Mouse (Mus musculus) forebrain, embryonic 14.5 days (tissue): Measurements from ENCODE around the gene Pde5a. TPM values are rescaled to one million over a fixed set of nuclear protein-coding genes. Genes with fewer than 3 reads are reported as not detected.

ENCODE experiments used
- ATAC-seq: fragments of 200-750 bp; cut with Nextera tagmentation; 2 replicates; pipeline ENCODE4 v1.8.0; 2017; ENCODE audit warnings: mild to moderate bottlenecking, moderate library complexity
- DNase-seq: peaks from one replicate; pipeline ENCODE4 v3.0.0-alpha.2; 2015; ENCODE audit warnings: low spot score
- H3K27ac ChIP-seq: fragments of 300-500 bp; sonication (generic); 2 replicates; pipeline ENCODE4 v1.5.1; 2014; ENCODE audit warnings: low read depth, mild to moderate bottlenecking, control low read depth, low read length, moderate library complexity
- H3K27me3 ChIP-seq: fragments of 300-500 bp; sonication (generic); replicated peaks from 2 replicates; pipeline ENCODE4 v1.6.1; 2014; ENCODE audit warnings: low read length, control low read depth, mixed read lengths; ENCODE audit not compliant: control insufficient read depth, insufficient read depth
- H3K36me3 ChIP-seq: fragments of 300-500 bp; sonication (generic); 2 replicates; pipeline ENCODE4 v1.6.1; 2014; ENCODE audit warnings: low read length, control low read depth; ENCODE audit not compliant: control insufficient read depth, insufficient read depth
- H3K4me1 ChIP-seq: fragments of 300-500 bp; sonication (generic); 2 replicates; pipeline ENCODE4 v1.6.1; 2014; ENCODE audit warnings: antibody characterized with exemption, low read length, control low read depth; ENCODE audit not compliant: control insufficient read depth, insufficient read depth
- H3K4me2 ChIP-seq: fragments of 300-500 bp; sonication (generic); 2 replicates; pipeline ENCODE4 v1.6.1; 2014; ENCODE audit warnings: mild to moderate bottlenecking, control low read depth, low read length
- H3K4me3 ChIP-seq: fragments of 300-500 bp; sonication (generic); 2 replicates; pipeline ENCODE4 v1.5.1; 2014; ENCODE audit warnings: low read depth, low read length, control low read depth
- H3K9ac ChIP-seq: fragments of 300-500 bp; sonication (generic); 2 replicates; pipeline ENCODE4 v1.6.1; 2014; ENCODE audit warnings: mild to moderate bottlenecking, low read length, control low read depth, moderate library complexity
- H3K9me3 ChIP-seq: fragments of 300-500 bp; sonication (generic); replicated peaks from 2 replicates; pipeline ENCODE4 v1.6.1; 2016; ENCODE audit warnings: low read length, control low read depth, mixed read lengths; ENCODE audit not compliant: control insufficient read depth
- WGBS: fragments of 180-500 bp; shearing (Covaris S2); extraction: QIAGEN DNeasy Blood & Tissue Kit; methylation state at CpG from one replicate; pipeline ENCODE4 v1.1.7; 2014; 5-methylcytosine and 5-hydroxymethylcytosine counted together
- polyA plus RNA-seq: library from polyadenylated mRNA; unstranded; fragments of >200 nt; fragmentation: Nextera tagmentation; extraction: Ambion mirVana; gene quantifications from 2 replicates; pipeline ENCODE4 v1.2.1, GENCODE M21; 2014

Gene Pde5a
- polyA plus RNA-seq, 1 experiment from 2014 or later: 4.1 TPM

DNA sequence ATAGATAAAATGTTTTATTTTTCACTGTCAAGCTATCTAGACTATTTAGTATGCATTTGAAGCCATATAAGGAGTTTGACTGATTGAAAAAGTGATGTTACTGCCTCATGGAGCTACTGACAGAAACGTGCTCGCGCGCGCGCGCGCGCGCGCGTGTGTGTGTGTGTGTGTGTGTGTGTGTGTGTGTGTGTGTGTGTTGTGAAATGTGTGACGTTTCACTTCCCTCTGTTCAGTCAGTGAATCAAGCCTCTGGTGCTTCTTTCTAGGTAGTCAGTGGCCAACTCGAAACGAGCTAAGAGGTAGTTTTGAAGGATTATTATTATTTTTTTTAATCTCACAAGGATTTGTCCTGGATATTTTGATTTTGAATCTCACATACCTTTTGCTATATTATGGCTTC, 10.7 kb downstream of the Pde5a start:
- 95% methylated on average over 15 of the region's 15 CpGs for WGBS
- no peak for DNase-seq
- H3K27me3 ChIP-seq: no peaks in the 10 kb centered on the region

DNA sequence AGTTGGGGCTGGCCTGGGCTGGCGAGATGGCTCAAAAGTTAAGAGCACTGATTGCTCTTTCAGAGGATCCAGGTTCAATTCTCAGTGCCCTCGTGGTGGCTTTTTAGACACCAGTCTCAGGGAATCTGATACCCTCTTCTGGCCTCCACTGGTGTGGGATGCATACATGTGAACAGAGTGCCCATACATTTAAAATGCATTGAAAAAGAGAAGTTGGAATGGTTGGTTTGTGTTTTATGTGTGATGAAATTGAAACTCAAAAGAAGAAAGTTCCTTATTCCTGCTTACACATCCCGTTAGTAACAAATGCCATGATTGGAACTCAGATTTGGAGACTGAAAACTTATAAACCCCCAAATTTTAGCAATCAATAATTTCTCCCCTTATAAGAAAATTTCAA, 15.5 kb downstream of the Pde5a start:
- H3K9me3 ChIP-seq: peaks cover 9% of the 10 kb centered on the region; the same call in 1 of the 2 replicates
- H3K36me3 ChIP-seq: peaks cover 4% of the 10 kb centered on the region; the same call in 1 of the 2 replicates
- no peak overlapping the region for H3K9ac ChIP-seq
- H3K4me2 ChIP-seq: no peak overlapping the region
- DNase-seq (no peak), ATAC-seq (no peak)
- WGBS: 87% methylated on average over 3 of the region's 3 CpGs
- H3K4me3 ChIP-seq: no peak overlapping the region
- no peak overlapping the region for H3K27ac ChIP-seq
- no peaks in the 10 kb centered on the region for H3K4me1 ChIP-seq
- no peaks in the 10 kb centered on the region for H3K27me3 ChIP-seq

More for the DNA sequence above, 10.7 kb downstream of the Pde5a start:
- no peak overlapping the region for H3K27ac ChIP-seq
- no peak overlapping the region for H3K4me3 ChIP-seq
- ATAC-seq: no peak
- no peak overlapping the region for H3K9ac ChIP-seq
- H3K9me3 ChIP-seq: no peaks in the 10 kb centered on the region; the same call in 1 of the 2 replicates
- no peaks in the 10 kb centered on the region for H3K36me3 ChIP-seq
- H3K4me2 ChIP-seq: no peak overlapping the region
- no peaks in the 10 kb centered on the region for H3K4me1 ChIP-seq

DNA sequence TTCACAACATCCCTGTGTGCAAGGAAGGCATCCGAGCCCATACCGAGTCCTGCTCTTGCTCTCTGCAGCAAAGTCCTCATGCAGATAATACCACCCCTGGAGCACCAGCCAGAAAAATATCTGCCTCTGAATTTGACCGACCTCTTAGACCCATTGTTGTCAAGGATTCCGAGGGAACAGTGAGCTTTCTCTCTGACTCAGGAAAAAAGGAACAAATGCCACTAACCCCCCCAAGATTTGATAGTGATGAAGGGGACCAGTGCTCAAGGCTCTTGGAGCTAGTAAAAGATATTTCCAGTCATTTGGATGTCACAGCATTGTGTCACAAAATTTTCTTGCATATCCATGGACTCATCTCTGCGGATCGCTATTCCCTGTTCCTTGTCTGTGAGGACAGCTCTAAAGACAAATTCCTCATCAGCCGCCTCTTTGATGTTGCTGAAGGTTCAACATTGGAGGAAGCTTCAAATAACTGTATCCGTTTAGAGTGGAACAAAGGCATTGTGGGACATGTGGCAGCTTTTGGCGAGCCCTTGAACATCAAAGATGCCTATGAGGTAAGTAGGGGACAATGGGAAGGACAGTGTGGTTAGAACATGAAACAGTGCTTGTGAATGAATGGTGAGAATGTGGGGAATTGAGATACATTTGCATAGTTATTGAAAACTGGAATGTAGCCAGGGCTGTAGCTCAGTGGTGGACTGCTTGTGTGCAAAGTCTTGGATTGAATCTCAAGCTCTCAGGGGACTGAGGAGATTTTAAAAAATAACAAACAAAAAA, 19.4 kb downstream of the Pde5a start:
- H3K36me3 ChIP-seq: peaks cover 4% of the 10 kb centered on the region; the same call in 1 of the 2 replicates
- H3K27ac ChIP-seq: no peak overlapping the region
- DNase-seq: peak; percentile 49
- no peaks in the 10 kb centered on the region for H3K4me1 ChIP-seq
- peak; percentile 26; the same call in 1 of the 2 replicates for ATAC-seq
- H3K4me2 ChIP-seq: no peak overlapping the region
- H3K27me3 ChIP-seq: no peaks in the 10 kb centered on the region
- 78% methylated on average over 9 of the region's 9 CpGs for WGBS
- no peak overlapping the region for H3K4me3 ChIP-seq
- H3K9me3 ChIP-seq: peaks cover 9% of the 10 kb centered on the region; the same call in 1 of the 2 replicates
- H3K9ac ChIP-seq: no peak overlapping the region

DNA sequence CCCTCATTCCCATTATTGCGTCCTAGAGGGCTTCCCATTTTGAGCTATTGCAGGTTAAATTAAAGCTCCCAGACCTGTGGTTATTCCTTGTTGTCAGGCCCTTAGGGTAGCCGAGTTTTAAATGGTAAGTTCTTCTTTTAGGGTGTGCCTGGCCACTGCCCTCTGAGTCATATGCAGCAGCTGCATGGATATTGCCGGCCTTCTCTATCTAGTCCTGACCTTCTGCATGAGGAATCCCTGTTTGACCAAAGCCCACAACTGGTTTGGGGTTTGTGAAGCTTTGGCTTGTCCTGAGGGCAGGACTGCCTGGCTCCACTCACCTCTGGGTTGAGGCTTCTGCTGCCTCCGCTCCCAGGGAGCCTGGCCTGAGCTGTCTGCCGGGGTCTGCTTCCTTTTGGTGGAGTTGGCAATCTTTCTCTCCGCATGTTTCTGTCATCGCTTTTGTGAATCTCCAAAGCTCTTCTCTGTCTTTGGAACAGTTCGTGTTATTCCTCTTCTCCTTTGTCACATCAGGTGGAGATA, 34.6 kb downstream of the Pde5a start:
- H3K27me3 ChIP-seq: no peaks in the 10 kb centered on the region
- no peaks in the 10 kb centered on the region for H3K4me1 ChIP-seq
- ATAC-seq (no peak), DNase-seq (no peak)
- H3K4me2 ChIP-seq: no peak overlapping the region
- no peak overlapping the region for H3K9ac ChIP-seq
- no peak overlapping the region for H3K4me3 ChIP-seq
- 89% methylated on average over 8 of the region's 8 CpGs for WGBS
- H3K36me3 ChIP-seq: no peaks in the 10 kb centered on the region
- H3K9me3 ChIP-seq: no peaks in the 10 kb centered on the region
- H3K27ac ChIP-seq: no peak overlapping the region

- no peak overlapping the region for H3K4me3 ChIP-seq
- H3K27me3 ChIP-seq: no peaks in the 10 kb centered on the region
- no peak overlapping the region for H3K4me2 ChIP-seq
- no peak overlapping the region for H3K9ac ChIP-seq
- DNase-seq (no peak), ATAC-seq (no peak)
- H3K36me3 ChIP-seq: no peaks in the 10 kb centered on the region
- no peak overlapping the region for H3K27ac ChIP-seq
- H3K9me3 ChIP-seq: no peaks in the 10 kb centered on the region
- H3K4me1 ChIP-seq: no peaks in the 10 kb centered on the region
- WGBS: 74% methylated on average over 14 of the region's 14 CpGs
Observed at GRCm38 (mm10) chr3:122763768-122764167, 35.0 kb downstream of the Pde5a start.

- no peaks in the 10 kb centered on the region for H3K27me3 ChIP-seq
Observed at GRCm38 (mm10) chr3:122766930-122767329, 38.2 kb downstream of the Pde5a start.

DNA sequence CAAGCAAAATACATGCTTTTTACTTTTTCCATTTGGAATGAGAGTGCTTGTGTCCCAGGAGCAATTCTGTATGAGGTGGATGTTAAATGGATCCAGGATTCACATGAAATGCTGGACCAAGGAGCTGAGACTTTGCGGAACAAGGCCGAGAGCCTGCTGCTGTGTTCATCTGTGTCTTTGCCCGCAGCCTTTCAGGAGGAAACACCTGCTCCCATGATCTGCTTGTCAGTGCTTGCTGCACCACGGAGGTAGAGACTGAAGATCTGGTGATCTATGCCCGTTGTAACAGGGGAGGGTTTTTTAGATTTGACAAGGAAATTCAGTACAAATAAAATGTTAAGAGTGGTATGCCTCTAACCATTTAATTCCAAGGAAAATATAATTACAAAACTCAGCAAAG, 39.1 kb downstream of the Pde5a start:
- no peak for ATAC-seq
- no peak overlapping the region for H3K9ac ChIP-seq

More at GRCm38 (mm10) chr3:122766930-122767329, 38.2 kb downstream of the Pde5a start:
- ATAC-seq: no peak
- no peak overlapping the region for H3K4me3 ChIP-seq
- no peaks in the 10 kb centered on the region for H3K9me3 ChIP-seq
- DNase-seq: peak; percentile 14
- 0 out of 2 replicates have a peak overlapping the region, but pooled peaks have one; percentile 45 for H3K27ac ChIP-seq
- H3K9ac ChIP-seq: no peak overlapping the region
- no peaks in the 10 kb centered on the region for H3K36me3 ChIP-seq
- H3K4me2 ChIP-seq: no peak overlapping the region
- H3K4me1 ChIP-seq: no peaks in the 10 kb centered on the region
- WGBS: 61% methylated on average over 4 of the region's 4 CpGs

DNA sequence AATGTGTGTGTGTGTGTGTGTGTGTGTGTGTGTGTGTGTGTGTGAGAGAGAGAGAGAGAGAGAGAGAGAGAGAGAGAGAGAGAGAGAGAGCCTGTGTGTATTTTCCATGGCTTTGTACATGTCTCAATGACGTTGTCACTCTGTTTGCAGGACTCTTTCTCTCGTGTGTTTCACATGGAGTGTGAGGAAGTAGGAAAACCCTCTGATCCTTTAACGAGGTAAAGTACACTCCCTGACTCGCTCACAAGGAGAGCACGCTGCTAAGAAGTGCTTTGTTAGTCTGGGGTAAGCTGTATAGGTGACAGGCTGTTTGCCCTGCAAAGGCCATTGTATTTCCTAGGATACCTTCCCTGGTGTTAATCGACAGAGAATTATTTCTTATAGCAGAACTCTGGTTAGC, 52.7 kb downstream of the Pde5a start:
- Histone ChIP-seq H3K27ac (no peak overlapping the region), H3K9ac (no peak overlapping the region), H3K4me1 (no peaks in the 10 kb centered on the region), H3K4me2 (no peak overlapping the region), H3K27me3 (no peaks in the 10 kb centered on the region), H3K9me3 (no peaks in the 10 kb centered on the region), H3K4me3 (no peak overlapping the region), H3K36me3 (no peaks in the 10 kb centered on the region)
- WGBS: 27% methylated on average over 6 of the region's 6 CpGs
- DNase-seq (no peak), ATAC-seq (no peak)

More for the DNA sequence above, 39.1 kb downstream of the Pde5a start:
- Histone ChIP-seq H3K4me1 (no peaks in the 10 kb centered on the region), H3K27ac (no peak overlapping the region), H3K9me3 (no peaks in the 10 kb centered on the region), H3K4me3 (no peak overlapping the region), H3K4me2 (no peak overlapping the region), H3K36me3 (no peaks in the 10 kb centered on the region), H3K27me3 (no peaks in the 10 kb centered on the region)
- WGBS: 73% methylated on average over 5 of the region's 5 CpGs
- no peak for DNase-seq

GRCm38 (mm10) chr3:122784245-122784644, 55.5 kb downstream of the Pde5a start:
- WGBS: 57% methylated on average over 1 of the region's 1 CpGs
- no peaks in the 10 kb centered on the region for H3K4me1 ChIP-seq
- no peaks in the 10 kb centered on the region for H3K27me3 ChIP-seq
- H3K9me3 ChIP-seq: no peaks in the 10 kb centered on the region
- H3K27ac ChIP-seq: no peak overlapping the region
- H3K9ac ChIP-seq: no peak overlapping the region
- ATAC-seq (no peak), DNase-seq (peak; percentile 54)
- H3K4me2 ChIP-seq: no peak overlapping the region
- no peaks in the 10 kb centered on the region for H3K36me3 ChIP-seq
- no peak overlapping the region for H3K4me3 ChIP-seq
